Mouse (Mus musculus): ENCODE data around the gene Slc4a1. TPM values are rescaled to one million over a fixed set of nuclear protein-coding genes. Genes with fewer than 3 reads are reported as not detected.

Slc4a1 gene
- polyA plus RNA-seq, 1 experiment = 0.48 TPM

GRCm38 (mm10) chr11:102339195-102339594 lies 26.8 kb downstream of the Slc4a1 start:
- no peak overlapping the region for H3K9ac ChIP-seq (ENCODE audit: low read depth, poor library complexity, severe bottlenecking)
- H3K36me3 ChIP-seq (ENCODE audit: control insufficient read depth, insufficient read depth, low read length, poor library complexity, severe bottlenecking) = no peaks in the 10 kb centered on the region
- TF ChIP-seq CTCF (IDR thresholded peaks at IDR 0.05; ENCODE audit: low read depth, low read length) (no peak), POLR2A (IDR thresholded peaks at IDR 0.05; ENCODE audit: insufficient read depth, low read length) (no peak), EP300 (IDR thresholded peaks at IDR 0.05; ENCODE audit: insufficient read depth, low read depth, low read length) (no peak)
- H3K9me3 ChIP-seq (replicated peaks; ENCODE audit: control insufficient read depth, insufficient read depth, low read length, poor library complexity, severe bottlenecking) = no peaks in the 10 kb centered on the region
- H3K27ac ChIP-seq (ENCODE audit: insufficient read depth, low read length) = peak overlapping the region; percentile 39
- H3K4me1 ChIP-seq (ENCODE audit: control insufficient read depth, insufficient read depth, low read length) = peaks cover 9% of the 10 kb centered on the region
- H3K27me3 ChIP-seq (ENCODE audit: control insufficient read depth, insufficient read depth, low read length, poor library complexity, severe bottlenecking) = no peaks in the 10 kb centered on the region
- no peak overlapping the region for H3K4me3 ChIP-seq (ENCODE audit: low read depth, low read length)

GRCm38 (mm10) chr11:102338561-102338960 lies 27.4 kb downstream of the Slc4a1 start:
- no peak for TF ChIP-seq CTCF (IDR thresholded peaks at IDR 0.05; ENCODE audit: low read depth, low read length)
- no peak for TF ChIP-seq EP300 (IDR thresholded peaks at IDR 0.05; ENCODE audit: insufficient read depth, low read depth, low read length)
- no peak for TF ChIP-seq POLR2A (IDR thresholded peaks at IDR 0.05; ENCODE audit: insufficient read depth, low read length)
- no peak overlapping the region for H3K4me3 ChIP-seq (ENCODE audit: low read depth, low read length)
- peaks cover 9% of the 10 kb centered on the region for H3K4me1 ChIP-seq (ENCODE audit: control insufficient read depth, insufficient read depth, low read length)
- no peaks in the 10 kb centered on the region for H3K9me3 ChIP-seq (replicated peaks; ENCODE audit: control insufficient read depth, insufficient read depth, low read length, poor library complexity, severe bottlenecking)
- H3K9ac ChIP-seq (ENCODE audit: low read depth, poor library complexity, severe bottlenecking) = no peak overlapping the region
- no peaks in the 10 kb centered on the region for H3K27me3 ChIP-seq (ENCODE audit: control insufficient read depth, insufficient read depth, low read length, poor library complexity, severe bottlenecking)
- no peaks in the 10 kb centered on the region for H3K36me3 ChIP-seq (ENCODE audit: control insufficient read depth, insufficient read depth, low read length, poor library complexity, severe bottlenecking)
- no peak overlapping the region for H3K27ac ChIP-seq (ENCODE audit: insufficient read depth, low read length)

DNA sequence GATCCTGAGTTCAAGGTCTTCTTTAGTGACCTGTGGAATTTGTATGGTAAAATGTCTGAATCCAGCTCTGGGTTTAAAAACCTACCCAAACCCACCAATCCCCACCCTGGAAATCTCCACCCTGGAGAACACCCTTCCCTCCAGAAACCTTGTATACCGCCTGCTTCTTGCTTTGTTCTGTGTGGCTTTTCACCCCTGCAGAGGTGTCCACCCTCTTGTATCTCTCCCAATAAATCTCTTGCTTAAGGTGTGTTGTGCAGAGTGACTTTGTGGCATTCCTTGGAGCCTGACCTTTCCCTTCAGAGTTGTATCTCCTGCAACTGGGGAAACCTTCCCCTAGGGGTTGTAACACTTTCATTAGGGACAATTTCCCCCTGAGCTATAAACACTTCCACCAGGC lies 28.1 kb downstream of the Slc4a1 start:
- peak overlapping the region; percentile 31; the same call in 1 of the 2 replicates for H3K27ac ChIP-seq (ENCODE audit: insufficient read depth, low read length)
- H3K9me3 ChIP-seq (replicated peaks; ENCODE audit: control insufficient read depth, insufficient read depth, low read length, poor library complexity, severe bottlenecking) = peaks cover 3% of the 10 kb centered on the region; the same call in 1 of the 2 replicates
- H3K9ac ChIP-seq (ENCODE audit: low read depth, poor library complexity, severe bottlenecking) = no peak overlapping the region
- H3K27me3 ChIP-seq (ENCODE audit: control insufficient read depth, insufficient read depth, low read length, poor library complexity, severe bottlenecking) = no peaks in the 10 kb centered on the region
- H3K4me3 ChIP-seq (ENCODE audit: low read depth, low read length) = no peak overlapping the region
- H3K4me1 ChIP-seq (ENCODE audit: control insufficient read depth, insufficient read depth, low read length) = peaks cover 9% of the 10 kb centered on the region
- TF ChIP-seq POLR2A (IDR thresholded peaks at IDR 0.05; ENCODE audit: insufficient read depth, low read length) (no peak), EP300 (IDR thresholded peaks at IDR 0.05; ENCODE audit: insufficient read depth, low read depth, low read length) (no peak), CTCF (IDR thresholded peaks at IDR 0.05; ENCODE audit: low read depth, low read length) (no peak)
- H3K36me3 ChIP-seq (ENCODE audit: control insufficient read depth, insufficient read depth, low read length, poor library complexity, severe bottlenecking) = no peaks in the 10 kb centered on the region; the same call in 1 of the 2 replicates

- TF ChIP-seq EP300 (IDR thresholded peaks at IDR 0.05; ENCODE audit: insufficient read depth, low read depth, low read length) (no peak), POLR2A (IDR thresholded peaks at IDR 0.05; ENCODE audit: insufficient read depth, low read length) (no peak), CTCF (IDR thresholded peaks at IDR 0.05; ENCODE audit: low read depth, low read length) (no peak)
- H3K9me3 ChIP-seq (replicated peaks; ENCODE audit: control insufficient read depth, insufficient read depth, low read length, poor library complexity, severe bottlenecking) = peaks cover 3% of the 10 kb centered on the region; the same call in 1 of the 2 replicates
- H3K27me3 ChIP-seq (ENCODE audit: control insufficient read depth, insufficient read depth, low read length, poor library complexity, severe bottlenecking) = no peaks in the 10 kb centered on the region
Observed at GRCm38 (mm10) chr11:102336191-102336590, 29.8 kb downstream of the Slc4a1 start.

GRCm38 (mm10) chr11:102334973-102335700 lies 30.9 kb downstream of the Slc4a1 start:
- H3K9ac ChIP-seq (ENCODE audit: low read depth, poor library complexity, severe bottlenecking) = peak overlapping the region; percentile 29; the same call in 1 of the 2 replicates
- H3K27me3 ChIP-seq (ENCODE audit: control insufficient read depth, insufficient read depth, low read length, poor library complexity, severe bottlenecking) = no peaks in the 10 kb centered on the region
- peak overlapping the region; percentile 84 for H3K27ac ChIP-seq (ENCODE audit: insufficient read depth, low read length)
- no peak overlapping the region for H3K4me3 ChIP-seq (ENCODE audit: low read depth, low read length)
- TF ChIP-seq POLR2A (IDR thresholded peaks at IDR 0.05; ENCODE audit: insufficient read depth, low read length) (no peak), EP300 (IDR thresholded peaks at IDR 0.05; ENCODE audit: insufficient read depth, low read depth, low read length) (0 out of 2 replicates have a peak, but pooled peaks have one; percentile 6), CTCF (IDR thresholded peaks at IDR 0.05; ENCODE audit: low read depth, low read length) (no peak)
- H3K36me3 ChIP-seq (ENCODE audit: control insufficient read depth, insufficient read depth, low read length, poor library complexity, severe bottlenecking) = no peaks in the 10 kb centered on the region; the same call in 1 of the 2 replicates
- H3K4me1 ChIP-seq (ENCODE audit: control insufficient read depth, insufficient read depth, low read length) = peaks cover 14% of the 10 kb centered on the region
- peaks cover 3% of the 10 kb centered on the region; the same call in 1 of the 2 replicates for H3K9me3 ChIP-seq (replicated peaks; ENCODE audit: control insufficient read depth, insufficient read depth, low read length, poor library complexity, severe bottlenecking)

More at GRCm38 (mm10) chr11:102336191-102336590, 29.8 kb downstream of the Slc4a1 start:
- Histone ChIP-seq H3K4me3 (ENCODE audit: low read depth, low read length) (no peak overlapping the region), H3K4me1 (ENCODE audit: control insufficient read depth, insufficient read depth, low read length) (peaks cover 10% of the 10 kb centered on the region), H3K9ac (ENCODE audit: low read depth, poor library complexity, severe bottlenecking) (no peak overlapping the region), H3K27ac (ENCODE audit: insufficient read depth, low read length) (peak overlapping the region; percentile 36; the same call in 1 of the 2 replicates), H3K36me3 (ENCODE audit: control insufficient read depth, insufficient read depth, low read length, poor library complexity, severe bottlenecking) (no peaks in the 10 kb centered on the region; the same call in 1 of the 2 replicates)

DNA sequence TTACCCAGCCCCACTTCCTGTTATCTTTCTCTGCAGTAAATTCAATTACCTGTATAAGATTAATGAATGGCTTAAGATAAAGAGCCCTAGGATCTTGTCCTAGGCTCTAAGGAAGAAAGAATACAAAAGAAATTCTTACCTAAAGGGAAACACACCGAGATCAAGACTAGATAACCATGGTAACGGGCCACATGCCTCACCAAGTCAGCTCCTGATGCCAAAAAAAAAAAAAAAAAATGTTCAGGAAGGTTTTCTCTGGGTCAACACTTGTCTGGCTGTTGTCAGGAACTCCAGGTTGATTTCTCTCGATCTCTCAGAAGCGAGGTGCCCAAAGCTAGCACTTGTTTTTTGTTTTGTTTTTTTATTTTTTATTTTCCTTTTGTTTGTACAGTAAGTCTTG lies 32.0 kb downstream of the Slc4a1 start:
- TF ChIP-seq CTCF (IDR thresholded peaks at IDR 0.05; ENCODE audit: low read depth, low read length) (no peak), POLR2A (IDR thresholded peaks at IDR 0.05; ENCODE audit: insufficient read depth, low read length) (no peak), EP300 (IDR thresholded peaks at IDR 0.05; ENCODE audit: insufficient read depth, low read depth, low read length) (no peak)

More for the DNA sequence above, 32.0 kb downstream of the Slc4a1 start:
- peaks cover 3% of the 10 kb centered on the region; the same call in 1 of the 2 replicates for H3K9me3 ChIP-seq (replicated peaks; ENCODE audit: control insufficient read depth, insufficient read depth, low read length, poor library complexity, severe bottlenecking)
- H3K9ac ChIP-seq (ENCODE audit: low read depth, poor library complexity, severe bottlenecking) = no peak overlapping the region
- H3K4me3 ChIP-seq (ENCODE audit: low read depth, low read length) = no peak overlapping the region
- peak overlapping the region; percentile 37 for H3K27ac ChIP-seq (ENCODE audit: insufficient read depth, low read length)
- no peaks in the 10 kb centered on the region for H3K27me3 ChIP-seq (ENCODE audit: control insufficient read depth, insufficient read depth, low read length, poor library complexity, severe bottlenecking)
- no peaks in the 10 kb centered on the region; the same call in 1 of the 2 replicates for H3K36me3 ChIP-seq (ENCODE audit: control insufficient read depth, insufficient read depth, low read length, poor library complexity, severe bottlenecking)
- H3K4me1 ChIP-seq (ENCODE audit: control insufficient read depth, insufficient read depth, low read length) = peaks cover 16% of the 10 kb centered on the region

All from ES-Bruce4 (cell line).